Mouse (Mus musculus) forebrain, embryonic 15.5 days (tissue): ENCODE data around the gene Rhob. TPM values are rescaled to one million over a fixed set of nuclear protein-coding genes. Genes with fewer than 3 reads are reported as not detected.

ENCODE experiments used
- ATAC-seq: fragments of 200-750 bp; cut with Nextera tagmentation; replicated peaks from 2 replicates; pipeline ENCODE4 v1.8.0; 2017; ENCODE audit warnings: mild to moderate bottlenecking, moderate TSS enrichment, moderate library complexity
- H3K27ac ChIP-seq: fragments of 300-500 bp; sonication (generic); replicated peaks from 2 replicates; pipeline ENCODE4 v1.5.1; 2015; ENCODE audit warnings: mild to moderate bottlenecking, inconsistent platforms
- H3K27me3 ChIP-seq: fragments of 300-500 bp; sonication (generic); 2 replicates; pipeline ENCODE4 v1.6.1; 2015; ENCODE audit warnings: inconsistent platforms
- H3K36me3 ChIP-seq: fragments of 300-500 bp; sonication (generic); 2 replicates; pipeline ENCODE4 v1.6.1; 2015; ENCODE audit warnings: mild to moderate bottlenecking, inconsistent platforms
- H3K4me1 ChIP-seq: fragments of 300-500 bp; sonication (generic); 2 replicates; pipeline ENCODE4 v1.6.1; 2015; ENCODE audit warnings: inconsistent platforms
- H3K4me2 ChIP-seq: fragments of 300-500 bp; sonication (generic); replicated peaks from 2 replicates; pipeline ENCODE4 v1.6.1; 2015; ENCODE audit warnings: mild to moderate bottlenecking, inconsistent platforms
- H3K4me3 ChIP-seq: fragments of 300-500 bp; sonication (generic); 2 replicates; pipeline ENCODE4 v1.5.1; 2015; ENCODE audit warnings: mild to moderate bottlenecking, inconsistent platforms
- H3K9ac ChIP-seq: fragments of 300-500 bp; sonication (generic); replicated peaks from 2 replicates; pipeline ENCODE4 v1.6.1; 2015; ENCODE audit warnings: mild to moderate bottlenecking, inconsistent platforms
- H3K9me3 ChIP-seq: fragments of 300-500 bp; sonication (generic); 2 replicates; pipeline ENCODE4 v1.6.1; 2016; ENCODE audit warnings: inconsistent platforms
- WGBS: fragments of 180-500 bp; shearing (Covaris S2); methylation state at CpG from one replicate; pipeline ENCODE4 v1.1.7; 2015; ENCODE audit warnings: mixed read lengths; 5-methylcytosine and 5-hydroxymethylcytosine counted together
- polyA plus RNA-seq: library from polyadenylated mRNA; unstranded; fragments of >200 nt; fragmentation: Nextera tagmentation; extraction: Ambion mirVana; gene quantifications from 2 replicates; pipeline ENCODE4 v1.2.1, GENCODE M21; 2015

The Rhob gene
- polyA plus RNA-seq, 1 experiment from 2014 or later = 77.6 TPM

- no peak overlapping the region for H3K27ac ChIP-seq
- no peaks in the 10 kb centered on the region for H3K36me3 ChIP-seq
- no peaks in the 10 kb centered on the region for H3K4me1 ChIP-seq
- 61% methylated on average over 5 of the region's 5 CpGs for WGBS
- no peak for ATAC-seq
- no peak overlapping the region for H3K9ac ChIP-seq
- H3K27me3 ChIP-seq = no peaks in the 10 kb centered on the region
- H3K4me2 ChIP-seq = no peak overlapping the region
- H3K4me3 ChIP-seq = no peak overlapping the region
- H3K9me3 ChIP-seq = no peaks in the 10 kb centered on the region
Observed at GRCm38 (mm10) chr12:8524062-8524461, 24.3 kb upstream of the Rhob start.

GRCm38 (mm10) chr12:8522711-8523110 is 22.9 kb upstream of the Rhob start:
- WGBS = 64% methylated on average over 2 of the region's 2 CpGs
- Histone ChIP-seq H3K9ac (no peak overlapping the region), H3K4me3 (no peak overlapping the region), H3K27me3 (no peaks in the 10 kb centered on the region), H3K27ac (no peak overlapping the region), H3K4me2 (no peak overlapping the region), H3K36me3 (no peaks in the 10 kb centered on the region), H3K9me3 (no peaks in the 10 kb centered on the region), H3K4me1 (no peaks in the 10 kb centered on the region)
- no peak for ATAC-seq

GRCm38 (mm10) chr12:8521375-8522047 is 21.7 kb upstream of the Rhob start:
- Histone ChIP-seq H3K27ac (no peak overlapping the region), H3K27me3 (no peaks in the 10 kb centered on the region), H3K4me2 (no peak overlapping the region), H3K9ac (no peak overlapping the region), H3K36me3 (no peaks in the 10 kb centered on the region), H3K4me3 (no peak overlapping the region), H3K9me3 (no peaks in the 10 kb centered on the region), H3K4me1 (no peaks in the 10 kb centered on the region)
- no peak for ATAC-seq
- 65% methylated on average over 12 of the region's 12 CpGs for WGBS

- Histone ChIP-seq H3K9me3 (no peaks in the 10 kb centered on the region), H3K4me3 (no peak overlapping the region), H3K4me1 (no peaks in the 10 kb centered on the region), H3K9ac (no peak overlapping the region), H3K36me3 (no peaks in the 10 kb centered on the region), H3K27ac (no peak overlapping the region), H3K4me2 (no peak overlapping the region), H3K27me3 (no peaks in the 10 kb centered on the region)
- 71% methylated on average over 12 of the region's 12 CpGs for WGBS
- no peak for ATAC-seq
Observed at GRCm38 (mm10) chr12:8519431-8520160, 19.8 kb upstream of the Rhob start.

- ATAC-seq = no peak
- Histone ChIP-seq H3K9ac (no peak overlapping the region), H3K27me3 (no peaks in the 10 kb centered on the region), H3K9me3 (no peaks in the 10 kb centered on the region), H3K4me1 (no peaks in the 10 kb centered on the region), H3K4me3 (no peak overlapping the region), H3K36me3 (no peaks in the 10 kb centered on the region), H3K4me2 (no peak overlapping the region), H3K27ac (no peak overlapping the region)
- 77% methylated on average over 18 of the region's 18 CpGs for WGBS
Observed at GRCm38 (mm10) chr12:8511037-8511882, 11.5 kb upstream of the Rhob start.

GRCm38 (mm10) chr12:8510317-8510988 is 10.6 kb upstream of the Rhob start:
- Histone ChIP-seq H3K9me3 (no peaks in the 10 kb centered on the region), H3K4me3 (no peak overlapping the region), H3K4me1 (no peaks in the 10 kb centered on the region), H3K27me3 (no peaks in the 10 kb centered on the region), H3K4me2 (no peak overlapping the region), H3K27ac (no peak overlapping the region), H3K9ac (no peak overlapping the region), H3K36me3 (no peaks in the 10 kb centered on the region)
- 79% methylated on average over 6 of the region's 6 CpGs for WGBS
- no peak for ATAC-seq

- no peaks in the 10 kb centered on the region for H3K36me3 ChIP-seq
- no peak overlapping the region for H3K9ac ChIP-seq
- H3K27ac ChIP-seq = no peak overlapping the region
- no peaks in the 10 kb centered on the region for H3K4me1 ChIP-seq
- no peak overlapping the region for H3K4me2 ChIP-seq
- no peak for ATAC-seq
- no peak overlapping the region for H3K4me3 ChIP-seq
- 63% methylated on average over 5 of the region's 5 CpGs for WGBS
- H3K27me3 ChIP-seq = no peaks in the 10 kb centered on the region
- H3K9me3 ChIP-seq = no peaks in the 10 kb centered on the region
Observed at GRCm38 (mm10) chr12:8509693-8510092, 9.9 kb upstream of the Rhob start.

- WGBS = 85% methylated on average over 9 of the region's 9 CpGs
- no peaks in the 10 kb centered on the region for H3K27me3 ChIP-seq
- H3K36me3 ChIP-seq = no peaks in the 10 kb centered on the region
- H3K4me2 ChIP-seq = no peak overlapping the region
- H3K4me3 ChIP-seq = no peak overlapping the region
- H3K9me3 ChIP-seq = no peaks in the 10 kb centered on the region
- no peak for ATAC-seq
- H3K4me1 ChIP-seq = no peaks in the 10 kb centered on the region
- H3K9ac ChIP-seq = no peak overlapping the region
- H3K27ac ChIP-seq = no peak overlapping the region
Observed at GRCm38 (mm10) chr12:8506954-8507707, 7.3 kb upstream of the Rhob start.

- 86% methylated on average over 6 of the region's 6 CpGs for WGBS
- H3K27me3 ChIP-seq = no peaks in the 10 kb centered on the region
- no peak overlapping the region for H3K4me3 ChIP-seq
Observed at GRCm38 (mm10) chr12:8504131-8504530, 4.3 kb upstream of the Rhob start.

GRCm38 (mm10) chr12:8502546-8502945 is 2.7 kb upstream of the Rhob start:
- WGBS = 11% methylated on average over 6 of the region's 6 CpGs
- H3K27me3 ChIP-seq = no peaks in the 10 kb centered on the region
- no peak overlapping the region for H3K4me3 ChIP-seq
- no peaks in the 10 kb centered on the region for H3K9me3 ChIP-seq
- H3K27ac ChIP-seq = no peak overlapping the region
- ATAC-seq = no peak
- no peaks in the 10 kb centered on the region for H3K36me3 ChIP-seq
- no peak overlapping the region for H3K4me2 ChIP-seq
- H3K9ac ChIP-seq = no peak overlapping the region
- peaks cover 18% of the 10 kb centered on the region for H3K4me1 ChIP-seq

More at GRCm38 (mm10) chr12:8504131-8504530, 4.3 kb upstream of the Rhob start:
- Histone ChIP-seq H3K9me3 (no peaks in the 10 kb centered on the region), H3K27ac (no peak overlapping the region), H3K9ac (no peak overlapping the region), H3K36me3 (no peaks in the 10 kb centered on the region), H3K4me1 (peaks cover 9% of the 10 kb centered on the region), H3K4me2 (no peak overlapping the region)
- ATAC-seq = no peak

GRCm38 (mm10) chr12:8501571-8502305 is 1.9 kb upstream of the Rhob start:
- H3K4me2 ChIP-seq = no peak overlapping the region
- H3K4me1 ChIP-seq = peaks cover 26% of the 10 kb centered on the region
- H3K27ac ChIP-seq = peak overlapping the region; percentile 13; the same call in 1 of the 2 replicates
- H3K36me3 ChIP-seq = no peaks in the 10 kb centered on the region
- no peaks in the 10 kb centered on the region for H3K27me3 ChIP-seq
- no peak overlapping the region for H3K4me3 ChIP-seq
- no peak for ATAC-seq
- WGBS = 88% methylated on average over 14 of the region's 14 CpGs
- no peak overlapping the region for H3K9ac ChIP-seq
- H3K9me3 ChIP-seq = no peaks in the 10 kb centered on the region
